Mouse (Mus musculus): ENCODE data around the gene Clpp. TPM values are rescaled to one million over a fixed set of nuclear protein-coding genes. Genes with fewer than 3 reads are reported as not detected.
A peak's percentile ranks its signal among the peaks of the same experiment; 100 is the strongest.

Gene Clpp
- polyA plus RNA-seq, 1 experiment from 2014 or later, result 172 TPM

GRCm38 (mm10) chr17:57030931-57031660 is 41.0 kb downstream of the Clpp start, which contains the start of gene Khsrp:
Gene Khsrp (minus strand): TSS chr17:57031522.
- Histone ChIP-seq H3K36me3 (ENCODE audit: control insufficient read depth, insufficient read depth, low read length) (peaks cover 28% of the 10 kb centered on the region), H3K4me1 (ENCODE audit: control insufficient read depth, insufficient read depth, low read length) (peaks cover 11% of the 10 kb centered on the region), H3K27ac (replicated peaks; ENCODE audit: low read depth, low read length) (peak within 1 kb of the TSS; percentile 94), H3K9ac (replicated peaks; ENCODE audit: low read length) (peak within 1 kb of the TSS; percentile 98), H3K4me2 (ENCODE audit: low read length) (peak within 1 kb of the TSS; percentile 98), H3K4me3 (replicated peaks; ENCODE audit: low read depth, low read length) (peak within 1 kb of the TSS; percentile 83), H3K9me3 (ENCODE audit: control insufficient read depth, low read length) (no peaks in the 10 kb centered on the region), H3K27me3 (ENCODE audit: control insufficient read depth, insufficient read depth, low read length) (no peaks in the 10 kb centered on the region)
- under 1% methylated on average over 97 of the region's 99 CpGs for WGBS
- DNase-seq, result peak; percentile 77
- ATAC-seq (ENCODE audit: low FRiP score, low TSS enrichment), result peak; percentile 0; the same call in 1 of the 2 replicates

DNA sequence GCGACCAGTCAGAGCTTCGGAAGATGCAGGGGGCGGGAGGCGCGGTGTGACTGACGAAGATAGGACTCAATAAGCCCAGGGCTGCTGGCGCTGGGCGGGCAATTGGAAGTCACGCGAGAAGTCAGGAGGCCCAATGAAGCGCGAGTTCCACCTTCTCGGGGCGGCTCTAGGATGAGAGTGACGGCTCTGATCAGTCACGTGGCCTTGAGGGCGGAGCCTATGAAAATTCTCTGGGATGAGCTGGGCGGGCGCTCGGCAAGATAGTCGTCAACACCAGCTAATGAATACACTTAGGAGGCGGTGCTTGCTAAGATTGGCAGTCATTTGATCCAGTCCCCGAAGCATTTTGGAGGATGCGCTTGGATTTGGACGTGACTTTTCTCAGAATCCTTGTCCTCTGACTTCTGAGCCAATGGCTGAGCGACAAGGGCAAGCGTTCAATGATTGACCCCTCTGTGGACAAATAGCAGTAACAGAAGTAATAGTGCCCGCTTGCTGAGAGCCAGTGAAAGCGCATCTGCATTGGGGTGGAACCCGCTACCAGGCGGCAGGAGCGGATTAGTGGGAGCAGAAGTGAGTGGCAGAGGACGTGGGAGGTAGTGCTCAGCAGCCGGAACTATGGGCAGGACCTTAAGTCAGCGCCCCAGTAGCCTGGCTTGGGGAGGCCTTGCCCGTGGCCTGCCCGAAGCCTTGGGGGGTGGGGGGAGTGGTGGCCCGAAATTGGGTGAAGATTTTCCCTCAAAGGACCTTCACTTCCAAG is 41.7 kb downstream of the Clpp start:
- H3K4me1 ChIP-seq (ENCODE audit: control insufficient read depth, insufficient read depth, low read length), result peaks cover 11% of the 10 kb centered on the region
- under 1% methylated on average over 38 of the region's 38 CpGs for WGBS

DNA sequence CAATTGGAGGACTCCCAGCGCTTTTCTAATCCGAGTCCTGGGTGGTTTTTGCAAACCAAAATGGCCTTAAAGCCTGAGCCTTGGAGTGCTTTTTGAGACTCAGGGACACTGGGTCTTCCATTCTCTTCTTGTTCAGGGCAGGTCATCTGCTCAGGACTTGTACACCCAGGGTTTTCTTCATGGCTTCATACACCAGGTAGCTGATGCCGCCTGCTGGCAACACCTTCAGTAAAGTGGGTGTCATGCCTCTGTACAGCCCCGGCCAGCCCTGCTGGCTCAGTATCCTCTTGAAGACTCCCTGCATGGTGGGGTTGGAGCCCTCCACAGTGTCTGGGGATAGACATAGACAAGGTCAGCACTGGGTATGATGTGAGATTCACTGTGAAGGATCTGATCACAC is 42.7 kb downstream of the Clpp start:
- H3K27ac ChIP-seq (replicated peaks; ENCODE audit: low read depth, low read length), result peak overlapping the region; percentile 87; the same call in 1 of the 2 replicates
- no peak overlapping the region for H3K4me3 ChIP-seq (replicated peaks; ENCODE audit: low read depth, low read length)
- H3K4me1 ChIP-seq (ENCODE audit: control insufficient read depth, insufficient read depth, low read length), result peaks cover 11% of the 10 kb centered on the region
- H3K27me3 ChIP-seq (ENCODE audit: control insufficient read depth, insufficient read depth, low read length), result 0 out of 2 replicates have a peak, but pooled peaks cover under 1% of the 10 kb centered on the region
- ATAC-seq (ENCODE audit: low FRiP score, low TSS enrichment) (no peak), DNase-seq (no peak)
- H3K36me3 ChIP-seq (ENCODE audit: control insufficient read depth, insufficient read depth, low read length), result peaks cover 10% of the 10 kb centered on the region
- H3K9me3 ChIP-seq (ENCODE audit: control insufficient read depth, low read length), result no peaks in the 10 kb centered on the region
- 0 out of 2 replicates have a peak overlapping the region, but pooled peaks have one; percentile 63 for H3K4me2 ChIP-seq (ENCODE audit: low read length)
- no peak overlapping the region for H3K9ac ChIP-seq (replicated peaks; ENCODE audit: low read length)
- 86% methylated on average over 4 of the region's 4 CpGs for WGBS

More for the DNA sequence above, 41.7 kb downstream of the Clpp start:
- Histone ChIP-seq H3K27me3 (ENCODE audit: control insufficient read depth, insufficient read depth, low read length) (no peaks in the 10 kb centered on the region), H3K4me2 (ENCODE audit: low read length) (peak overlapping the region; percentile 63), H3K9ac (replicated peaks; ENCODE audit: low read length) (no peak overlapping the region; the same call in 1 of the 2 replicates), H3K9me3 (ENCODE audit: control insufficient read depth, low read length) (no peaks in the 10 kb centered on the region), H3K27ac (replicated peaks; ENCODE audit: low read depth, low read length) (peak overlapping the region; percentile 87), H3K4me3 (replicated peaks; ENCODE audit: low read depth, low read length) (peak overlapping the region; percentile 36), H3K36me3 (ENCODE audit: control insufficient read depth, insufficient read depth, low read length) (peaks cover 21% of the 10 kb centered on the region)
- peak; percentile 100 for DNase-seq
- ATAC-seq (ENCODE audit: low FRiP score, low TSS enrichment), result peak; percentile 97

DNA sequence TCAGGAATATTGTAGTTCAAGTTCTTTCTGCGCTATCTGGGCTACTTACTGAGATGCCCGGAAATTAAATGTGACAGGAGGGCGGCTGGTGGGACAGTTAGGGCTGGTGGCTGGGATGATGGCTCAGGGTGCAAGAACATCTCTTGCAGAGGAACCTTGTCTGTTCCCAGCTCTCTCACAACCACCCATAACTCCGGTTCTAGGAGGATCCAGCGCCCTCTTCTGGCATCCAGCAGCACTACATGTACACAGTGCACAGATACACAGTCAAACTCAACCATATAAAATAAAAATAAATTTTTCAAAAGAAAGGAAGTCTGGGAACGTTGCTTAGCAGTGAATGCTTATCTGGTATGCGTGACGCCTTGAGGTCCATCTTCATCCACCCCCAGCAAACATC is 48.9 kb downstream of the Clpp start:
- no peak overlapping the region for H3K27ac ChIP-seq (replicated peaks; ENCODE audit: low read depth, low read length)
- WGBS, result 46% methylated on average over 8 of the region's 8 CpGs
- H3K4me3 ChIP-seq (replicated peaks; ENCODE audit: low read depth, low read length), result no peak overlapping the region
- H3K4me1 ChIP-seq (ENCODE audit: control insufficient read depth, insufficient read depth, low read length), result no peaks in the 10 kb centered on the region
- no peak for ATAC-seq (ENCODE audit: low FRiP score, low TSS enrichment)
- DNase-seq, result no peak
- H3K27me3 ChIP-seq (ENCODE audit: control insufficient read depth, insufficient read depth, low read length), result peaks cover 9% of the 10 kb centered on the region; the same call in 1 of the 2 replicates
- no peak overlapping the region for H3K4me2 ChIP-seq (ENCODE audit: low read length)
- no peak overlapping the region for H3K9ac ChIP-seq (replicated peaks; ENCODE audit: low read length)
- H3K9me3 ChIP-seq (ENCODE audit: control insufficient read depth, low read length), result no peaks in the 10 kb centered on the region
- H3K36me3 ChIP-seq (ENCODE audit: control insufficient read depth, insufficient read depth, low read length), result no peaks in the 10 kb centered on the region

DNA sequence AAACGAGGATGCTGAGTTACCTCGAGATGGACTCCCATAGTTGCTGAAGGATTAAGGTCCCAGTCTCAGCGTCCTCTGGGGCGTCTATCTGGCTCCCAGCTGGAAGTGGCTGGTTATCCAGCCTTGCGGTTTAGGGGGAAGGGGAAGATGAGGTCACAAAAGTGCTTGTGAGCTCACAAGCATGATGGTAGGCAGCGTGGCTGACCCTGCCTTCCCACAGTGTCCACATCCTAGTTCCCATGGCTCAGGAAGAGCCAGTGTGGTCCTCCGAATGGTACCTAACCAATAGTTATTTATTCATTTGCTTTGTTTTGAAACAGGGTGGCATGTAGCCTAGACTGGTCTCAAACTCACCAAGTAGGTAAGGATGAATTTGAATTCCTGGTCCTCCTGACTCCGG is 51.4 kb downstream of the Clpp start, which contains the start of gene Slc25a41:
Gene Slc25a41, minus strand, starts transcription at position 101 of the 400 bp plus-strand sequence.
- Histone ChIP-seq H3K9ac (replicated peaks; ENCODE audit: low read length) (no peak within 1 kb of the TSS), H3K4me1 (ENCODE audit: control insufficient read depth, insufficient read depth, low read length) (no peaks in the 10 kb centered on the region), H3K4me2 (ENCODE audit: low read length) (no peak within 1 kb of the TSS), H3K9me3 (ENCODE audit: control insufficient read depth, low read length) (no peaks in the 10 kb centered on the region), H3K36me3 (ENCODE audit: control insufficient read depth, insufficient read depth, low read length) (peaks cover 18% of the 10 kb centered on the region), H3K27me3 (ENCODE audit: control insufficient read depth, insufficient read depth, low read length) (peaks cover 9% of the 10 kb centered on the region; the same call in 1 of the 2 replicates), H3K27ac (replicated peaks; ENCODE audit: low read depth, low read length) (no peak within 1 kb of the TSS), H3K4me3 (replicated peaks; ENCODE audit: low read depth, low read length) (no peak within 1 kb of the TSS)
- WGBS, result 80% methylated on average over 8 of the region's 8 CpGs
- DNase-seq, result no peak
- ATAC-seq (ENCODE audit: low FRiP score, low TSS enrichment), result no peak

Other genes with a start within 250 kb of the Clpp start
- 4.4 and 7.3 TPM in 2 replicates for gene Nrtn, start 232.8 kb upstream of the Clpp start, polyA plus RNA-seq (2014; fragmentation: Nextera tagmentation; extraction: Ambion mirVana)
- 72.8 and 73.7 TPM in 2 replicates for gene Dus3l, start 225.5 kb upstream of the Clpp start, polyA plus RNA-seq (2014; fragmentation: Nextera tagmentation; extraction: Ambion mirVana)
- 0.63 and 0.78 TPM in 2 replicates for gene Prr22, start 220.1 kb upstream of the Clpp start, polyA plus RNA-seq (2014; fragmentation: Nextera tagmentation; extraction: Ambion mirVana)
- gene Rfx2, start 159.3 kb upstream of the Clpp start, polyA plus RNA-seq (2014; fragmentation: Nextera tagmentation; extraction: Ambion mirVana), result 2.2 and 4.1 TPM in 2 replicates
- gene Acsbg2, start 115.9 kb upstream of the Clpp start, polyA plus RNA-seq (2014; fragmentation: Nextera tagmentation; extraction: Ambion mirVana), result not detected in 2 replicates
- 0.18 and 0.36 TPM in 2 replicates for gene 1700061G19Rik, start 114.8 kb upstream of the Clpp start, polyA plus RNA-seq (2014; fragmentation: Nextera tagmentation; extraction: Ambion mirVana)
- gene Mllt1, start 54.9 kb upstream of the Clpp start, polyA plus RNA-seq (2014; fragmentation: Nextera tagmentation; extraction: Ambion mirVana), result 64.3 and 66.3 TPM in 2 replicates
- not detected in 2 replicates for gene Acer1, start 8.2 kb upstream of the Clpp start, polyA plus RNA-seq (2014; fragmentation: Nextera tagmentation; extraction: Ambion mirVana)
- gene Alkbh7, start 7.0 kb downstream of the Clpp start, polyA plus RNA-seq (2014; fragmentation: Nextera tagmentation; extraction: Ambion mirVana), result 45.7 and 55.8 TPM in 2 replicates
- gene Pspn, start 9.7 kb downstream of the Clpp start, polyA plus RNA-seq (2014; fragmentation: Nextera tagmentation; extraction: Ambion mirVana), result not detected in 2 replicates
- gene Gtf2f1, start 21.0 kb downstream of the Clpp start, polyA plus RNA-seq (2014; fragmentation: Nextera tagmentation; extraction: Ambion mirVana), result 61.3 and 63.7 TPM in 2 replicates
- gene Gm17949, start 21.2 kb downstream of the Clpp start, polyA plus RNA-seq (2014; fragmentation: Nextera tagmentation; extraction: Ambion mirVana), result 0.24 and 0.42 TPM in 2 replicates
- gene Khsrp, start 41.2 kb downstream of the Clpp start, polyA plus RNA-seq (2014; fragmentation: Nextera tagmentation; extraction: Ambion mirVana), result 37.5 and 41.7 TPM in 2 replicates
- gene Slc25a41, start 51.3 kb downstream of the Clpp start, polyA plus RNA-seq (2014; fragmentation: Nextera tagmentation; extraction: Ambion mirVana), result not detected in 2 replicates
- 1.2 and 1.7 TPM in 2 replicates for gene Crb3, start 68.8 kb downstream of the Clpp start, polyA plus RNA-seq (2014; fragmentation: Nextera tagmentation; extraction: Ambion mirVana)
- gene Slc25a23, start 69.6 kb downstream of the Clpp start, polyA plus RNA-seq (2014; fragmentation: Nextera tagmentation; extraction: Ambion mirVana), result 31.6 and 32.9 TPM in 2 replicates
- gene Dennd1c, start 88.2 kb downstream of the Clpp start, polyA plus RNA-seq (2014; fragmentation: Nextera tagmentation; extraction: Ambion mirVana), result 3.3 and 3.4 TPM in 2 replicates
- 324 and 344 TPM in 2 replicates for gene Tubb4a, start 97.5 kb downstream of the Clpp start, polyA plus RNA-seq (2014; fragmentation: Nextera tagmentation; extraction: Ambion mirVana)
- 5.2 and 6.7 TPM in 2 replicates for gene Tnfsf9, start 115.0 kb downstream of the Clpp start, polyA plus RNA-seq (2014; fragmentation: Nextera tagmentation; extraction: Ambion mirVana)
- gene Cd70, start 159.5 kb downstream of the Clpp start, polyA plus RNA-seq (2014; fragmentation: Nextera tagmentation; extraction: Ambion mirVana), result 1.1 and 1.4 TPM in 2 replicates
- not detected in 2 replicates for gene Tnfsf14, start 203.9 kb downstream of the Clpp start, polyA plus RNA-seq (2014; fragmentation: Nextera tagmentation; extraction: Ambion mirVana)
- 2.0 and 2.6 TPM in 2 replicates for gene C3, start 237.8 kb downstream of the Clpp start, polyA plus RNA-seq (2014; fragmentation: Nextera tagmentation; extraction: Ambion mirVana)